15 mouse cellular contexts compared by ENCODE assay signal in genomic region chrX:49279918-49280586, GRCm38 (mm10).
"Had no signal": no experiment of that assay in that cellular context is flagged by ENCODE, and none has a peak within 500 bp of the region (broad histone marks: within the 10 kb centered on the region; RNA-seq: fewer than 3 reads in every experiment).

No protein-coding gene starts in this region.

- ATAC-seq: lung, postnatal 0 days had no signal

- H3K27me3 ChIP-seq: limb, embryonic 12.5 days; liver, embryonic 15.5 days; neural tube, embryonic 13.5 days had no signal

- H3K9me3 ChIP-seq: limb, embryonic 12.5 days; liver, embryonic 15.5 days; midbrain, embryonic 10.5 days; neural tube, embryonic 13.5 days had no signal

- H3K9ac ChIP-seq: limb, embryonic 12.5 days; liver, embryonic 15.5 days; neural tube, embryonic 13.5 days had no signal

- H3K4me3 ChIP-seq: limb, embryonic 12.5 days; liver, embryonic 15.5 days; midbrain, embryonic 10.5 days; neural tube, embryonic 13.5 days had no signal

- DNase-seq: kidney, adult 8-10 months; kidney, postnatal 25 days; layer of hippocampus, postnatal 36 days; lung, adult 2 months; lung, postnatal 36 days; midbrain, embryonic 14.5 days; right cerebral cortex, postnatal 14 days; thymus, adult 18-20 months; thymus, postnatal 14 days had no signal

- H3K4me1 ChIP-seq: limb, embryonic 12.5 days; liver, embryonic 15.5 days; midbrain, embryonic 10.5 days; neural tube, embryonic 13.5 days had no signal

- H3K27ac ChIP-seq: limb, embryonic 12.5 days; liver, embryonic 15.5 days; midbrain, embryonic 10.5 days; neural tube, embryonic 13.5 days had no signal

- H3K4me2 ChIP-seq: limb, embryonic 12.5 days; liver, embryonic 11.5 days; liver, embryonic 15.5 days; neural tube, embryonic 13.5 days had no signal

- H3K36me3 ChIP-seq: limb, embryonic 12.5 days; liver, embryonic 15.5 days; midbrain, embryonic 10.5 days; neural tube, embryonic 13.5 days had no signal
